Mouse (Mus musculus) lung, postnatal 0 days (tissue): ENCODE results near the gene Nup153.

Experiments used
- CTCF ChIP-seq: IDR thresholded peaks from 2 replicates; pipeline ENCODE4 v1.5.1; 2016; ENCODE audit warnings: antibody characterized with exemption, mild to moderate bottlenecking
- EP300 ChIP-seq: IDR thresholded peaks from 2 replicates; pipeline ENCODE4 v1.6.1; 2016; ENCODE audit warnings: antibody characterized with exemption, mild to moderate bottlenecking, control low read depth

GRCm38 (mm10) chr13:46653671-46654070, 74.1 kb downstream of the Nup153 start:
- TF ChIP-seq CTCF (no peak), EP300 (no peak)
